Mouse (Mus musculus): Measurements from ENCODE around the gene Capns2. TPM values are rescaled to one million over a fixed set of nuclear protein-coding genes. Genes with fewer than 3 reads are reported as not detected.
"Not testable (repeated sequence)": the region's sequence is repeated elsewhere in the genome, so short reads cannot be mapped to it uniquely, and the experiment has no call there.

Gene Capns2
- polyA plus RNA-seq, 1 experiment from 2014 or later = 0.29 TPM

DNA sequence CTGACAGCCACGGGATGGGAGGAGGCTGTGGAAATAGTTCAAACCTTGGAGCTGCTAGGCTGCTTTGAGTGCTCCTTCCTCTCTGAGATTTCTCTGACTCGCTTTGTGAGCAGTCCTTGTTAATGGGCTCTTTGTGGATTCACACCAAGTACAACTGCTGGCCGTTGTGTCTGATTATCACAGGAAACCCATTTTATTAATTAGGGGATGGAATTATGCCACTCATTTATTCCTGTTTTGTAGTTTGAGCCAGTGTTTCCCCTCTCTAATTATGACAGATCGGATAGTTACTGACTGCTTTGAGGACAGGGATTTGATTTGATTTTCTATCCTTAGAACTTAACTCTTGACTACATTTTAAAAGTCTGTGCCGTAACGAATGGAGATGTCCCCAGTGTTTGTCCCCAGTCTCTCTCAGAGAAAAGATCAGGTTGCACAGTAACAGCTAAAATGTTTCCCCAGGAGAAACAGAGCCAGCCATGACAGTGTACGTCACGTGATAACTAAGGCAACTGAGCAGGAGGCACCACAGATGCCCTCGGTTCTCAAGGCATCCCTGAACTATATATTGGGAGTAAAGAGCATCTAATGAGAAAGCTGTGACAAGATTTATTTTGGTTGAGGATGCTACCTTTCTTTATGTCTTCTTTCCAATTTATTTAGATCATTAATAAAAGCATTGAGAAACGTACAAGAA lies 29.0 kb upstream of the Capns2 start:
- Histone ChIP-seq H3K27me3 (ENCODE audit: control insufficient read depth, insufficient read depth, low read length) (no peaks in the 10 kb centered on the region), H3K4me2 (ENCODE audit: low read length) (no peak overlapping the region), H3K4me3 (replicated peaks; ENCODE audit: low read depth, low read length) (no peak overlapping the region), H3K9ac (replicated peaks; ENCODE audit: low read length) (no peak overlapping the region), H3K9me3 (ENCODE audit: control insufficient read depth, low read length) (no peaks in the 10 kb centered on the region), H3K4me1 (ENCODE audit: control insufficient read depth, insufficient read depth, low read length) (0 out of 2 replicates have a peak, but pooled peaks cover 2% of the 10 kb centered on the region), H3K36me3 (ENCODE audit: control insufficient read depth, insufficient read depth, low read length) (no peaks in the 10 kb centered on the region), H3K27ac (replicated peaks; ENCODE audit: low read depth, low read length) (no peak overlapping the region)
- ATAC-seq (ENCODE audit: low FRiP score, low TSS enrichment) (no peak), DNase-seq (peak; percentile 9)
- 72% methylated on average over 10 of the region's 10 CpGs for WGBS

GRCm38 (mm10) chr8:92875795-92876194 lies 25.4 kb upstream of the Capns2 start:
- no peak overlapping the region for H3K27ac ChIP-seq (replicated peaks; ENCODE audit: low read depth, low read length)
- no peaks in the 10 kb centered on the region for H3K4me1 ChIP-seq (ENCODE audit: control insufficient read depth, insufficient read depth, low read length)
- H3K27me3 ChIP-seq (ENCODE audit: control insufficient read depth, insufficient read depth, low read length) = no peaks in the 10 kb centered on the region
- H3K9me3 ChIP-seq (ENCODE audit: control insufficient read depth, low read length) = no peaks in the 10 kb centered on the region
- H3K9ac ChIP-seq (replicated peaks; ENCODE audit: low read length) = no peak overlapping the region
- ATAC-seq (ENCODE audit: low FRiP score, low TSS enrichment) = no peak
- DNase-seq = no peak
- no peaks in the 10 kb centered on the region for H3K36me3 ChIP-seq (ENCODE audit: control insufficient read depth, insufficient read depth, low read length)
- WGBS = 70% methylated on average over 10 of the region's 10 CpGs
- H3K4me3 ChIP-seq (replicated peaks; ENCODE audit: low read depth, low read length) = no peak overlapping the region
- no peak overlapping the region for H3K4me2 ChIP-seq (ENCODE audit: low read length)

GRCm38 (mm10) chr8:92881247-92881646 lies 20.0 kb upstream of the Capns2 start:
- 81% methylated on average over 4 of the region's 4 CpGs for WGBS
- ATAC-seq (ENCODE audit: low FRiP score, low TSS enrichment) (no peak), DNase-seq (no peak)
- no peaks in the 10 kb centered on the region for H3K36me3 ChIP-seq (ENCODE audit: control insufficient read depth, insufficient read depth, low read length)
- H3K9me3 ChIP-seq (ENCODE audit: control insufficient read depth, low read length) = no peaks in the 10 kb centered on the region
- H3K4me2 ChIP-seq (ENCODE audit: low read length) = no peak overlapping the region
- no peak overlapping the region for H3K4me3 ChIP-seq (replicated peaks; ENCODE audit: low read depth, low read length)
- H3K4me1 ChIP-seq (ENCODE audit: control insufficient read depth, insufficient read depth, low read length) = no peaks in the 10 kb centered on the region
- H3K27me3 ChIP-seq (ENCODE audit: control insufficient read depth, insufficient read depth, low read length) = no peaks in the 10 kb centered on the region
- no peak overlapping the region for H3K27ac ChIP-seq (replicated peaks; ENCODE audit: low read depth, low read length)
- no peak overlapping the region for H3K9ac ChIP-seq (replicated peaks; ENCODE audit: low read length)

DNA sequence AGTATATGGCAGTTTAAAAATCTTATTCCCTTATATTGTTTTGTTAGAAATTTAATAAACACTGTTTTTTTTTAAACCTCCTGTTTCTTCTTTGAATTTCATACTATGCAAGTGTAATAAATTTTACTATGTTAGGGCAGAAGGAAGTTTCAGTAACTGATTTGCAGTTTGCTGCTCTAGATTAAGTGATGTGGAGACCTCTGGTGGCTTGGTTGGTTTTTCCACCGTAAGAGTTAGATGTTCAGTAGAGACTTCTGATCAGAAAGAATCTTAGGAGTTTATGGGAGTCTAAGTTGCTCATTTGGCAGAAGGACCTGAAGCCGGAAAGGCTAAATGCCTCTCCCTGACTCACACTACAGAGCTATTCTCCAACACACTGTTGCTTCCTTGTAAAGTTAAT lies 17.4 kb upstream of the Capns2 start:
- ATAC-seq (ENCODE audit: low FRiP score, low TSS enrichment) = no peak
- no peaks in the 10 kb centered on the region for H3K27me3 ChIP-seq (ENCODE audit: control insufficient read depth, insufficient read depth, low read length)
- no peaks in the 10 kb centered on the region for H3K36me3 ChIP-seq (ENCODE audit: control insufficient read depth, insufficient read depth, low read length)
- H3K4me1 ChIP-seq (ENCODE audit: control insufficient read depth, insufficient read depth, low read length) = no peaks in the 10 kb centered on the region
- peak; percentile 46 for DNase-seq
- H3K9me3 ChIP-seq (ENCODE audit: control insufficient read depth, low read length) = no peaks in the 10 kb centered on the region
- no peak overlapping the region for H3K9ac ChIP-seq (replicated peaks; ENCODE audit: low read length)
- no peak overlapping the region for H3K4me2 ChIP-seq (ENCODE audit: low read length)
- H3K4me3 ChIP-seq (replicated peaks; ENCODE audit: low read depth, low read length) = no peak overlapping the region
- H3K27ac ChIP-seq (replicated peaks; ENCODE audit: low read depth, low read length) = no peak overlapping the region
- 85% methylated on average over 2 of the region's 2 CpGs for WGBS

- H3K9me3 ChIP-seq (ENCODE audit: control insufficient read depth, low read length); H3K27me3 ChIP-seq (ENCODE audit: control insufficient read depth, insufficient read depth, low read length); H3K36me3 ChIP-seq (ENCODE audit: control insufficient read depth, insufficient read depth, low read length); H3K9ac ChIP-seq (replicated peaks; ENCODE audit: low read length); H3K4me3 ChIP-seq (replicated peaks; ENCODE audit: low read depth, low read length); H3K27ac ChIP-seq (replicated peaks; ENCODE audit: low read depth, low read length); H3K4me2 ChIP-seq (ENCODE audit: low read length); ATAC-seq (ENCODE audit: low FRiP score, low TSS enrichment); H3K4me1 ChIP-seq (ENCODE audit: control insufficient read depth, insufficient read depth, low read length): not testable (repeated sequence)
- 81% methylated on average over 3 of the region's 3 CpGs for WGBS
- DNase-seq = peak; percentile 8
These were observed 9.0 kb upstream of the Capns2 start for GRCm38 (mm10) chr8:92892216-92892615.

- no peak overlapping the region for H3K9ac ChIP-seq (replicated peaks; ENCODE audit: low read length)
- no peaks in the 10 kb centered on the region for H3K9me3 ChIP-seq (ENCODE audit: control insufficient read depth, low read length)
- no peak for DNase-seq
- 76% methylated on average over 2 of the region's 2 CpGs for WGBS
- no peaks in the 10 kb centered on the region for H3K27me3 ChIP-seq (ENCODE audit: control insufficient read depth, insufficient read depth, low read length)
- H3K4me2 ChIP-seq (ENCODE audit: low read length) = no peak overlapping the region
- no peak overlapping the region for H3K4me3 ChIP-seq (replicated peaks; ENCODE audit: low read depth, low read length)
- H3K36me3 ChIP-seq (ENCODE audit: control insufficient read depth, insufficient read depth, low read length) = no peaks in the 10 kb centered on the region
- no peak overlapping the region for H3K27ac ChIP-seq (replicated peaks; ENCODE audit: low read depth, low read length)
- no peaks in the 10 kb centered on the region for H3K4me1 ChIP-seq (ENCODE audit: control insufficient read depth, insufficient read depth, low read length)
- no peak for ATAC-seq (ENCODE audit: low FRiP score, low TSS enrichment)
These were observed 7.3 kb upstream of the Capns2 start for GRCm38 (mm10) chr8:92893870-92894269.

DNA sequence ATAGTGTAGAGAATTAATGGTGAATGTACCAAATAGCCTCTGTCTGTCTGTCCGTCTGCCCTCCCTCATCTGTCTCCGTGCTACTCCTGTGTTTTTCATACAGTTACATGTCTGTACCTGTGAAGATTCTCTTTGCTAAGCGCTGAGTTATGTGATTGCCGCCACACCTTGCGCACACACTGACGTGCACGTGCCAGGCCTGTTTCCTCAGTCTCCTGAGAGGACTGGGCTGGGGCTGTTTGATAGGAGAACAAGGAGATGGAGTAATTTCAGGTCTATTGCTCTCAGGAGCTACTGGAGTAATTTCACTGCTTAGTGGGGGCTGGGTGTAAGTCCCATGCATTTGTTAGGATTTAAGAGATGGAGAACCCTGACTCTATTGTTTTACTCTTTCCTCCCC lies 6.2 kb upstream of the Capns2 start:
- Histone ChIP-seq H3K4me2 (ENCODE audit: low read length) (no peak overlapping the region), H3K4me1 (ENCODE audit: control insufficient read depth, insufficient read depth, low read length) (no peaks in the 10 kb centered on the region), H3K27me3 (ENCODE audit: control insufficient read depth, insufficient read depth, low read length) (no peaks in the 10 kb centered on the region), H3K9me3 (ENCODE audit: control insufficient read depth, low read length) (no peaks in the 10 kb centered on the region), H3K36me3 (ENCODE audit: control insufficient read depth, insufficient read depth, low read length) (no peaks in the 10 kb centered on the region), H3K9ac (replicated peaks; ENCODE audit: low read length) (no peak overlapping the region), H3K4me3 (replicated peaks; ENCODE audit: low read depth, low read length) (no peak overlapping the region), H3K27ac (replicated peaks; ENCODE audit: low read depth, low read length) (no peak overlapping the region)
- ATAC-seq (ENCODE audit: low FRiP score, low TSS enrichment) (no peak), DNase-seq (no peak)
- 91% methylated on average over 7 of the region's 7 CpGs for WGBS

GRCm38 (mm10) chr8:92896056-92896455 lies 5.2 kb upstream of the Capns2 start:
- Histone ChIP-seq H3K4me1 (ENCODE audit: control insufficient read depth, insufficient read depth, low read length) (no peaks in the 10 kb centered on the region), H3K27me3 (ENCODE audit: control insufficient read depth, insufficient read depth, low read length) (no peaks in the 10 kb centered on the region), H3K9ac (replicated peaks; ENCODE audit: low read length) (no peak overlapping the region), H3K4me3 (replicated peaks; ENCODE audit: low read depth, low read length) (no peak overlapping the region), H3K27ac (replicated peaks; ENCODE audit: low read depth, low read length) (no peak overlapping the region), H3K36me3 (ENCODE audit: control insufficient read depth, insufficient read depth, low read length) (no peaks in the 10 kb centered on the region), H3K4me2 (ENCODE audit: low read length) (no peak overlapping the region), H3K9me3 (ENCODE audit: control insufficient read depth, low read length) (no peaks in the 10 kb centered on the region)
- ATAC-seq (ENCODE audit: low FRiP score, low TSS enrichment) = no peak
- no peak for DNase-seq
- 75% methylated on average over 1 of the region's 1 CpGs for WGBS

DNA sequence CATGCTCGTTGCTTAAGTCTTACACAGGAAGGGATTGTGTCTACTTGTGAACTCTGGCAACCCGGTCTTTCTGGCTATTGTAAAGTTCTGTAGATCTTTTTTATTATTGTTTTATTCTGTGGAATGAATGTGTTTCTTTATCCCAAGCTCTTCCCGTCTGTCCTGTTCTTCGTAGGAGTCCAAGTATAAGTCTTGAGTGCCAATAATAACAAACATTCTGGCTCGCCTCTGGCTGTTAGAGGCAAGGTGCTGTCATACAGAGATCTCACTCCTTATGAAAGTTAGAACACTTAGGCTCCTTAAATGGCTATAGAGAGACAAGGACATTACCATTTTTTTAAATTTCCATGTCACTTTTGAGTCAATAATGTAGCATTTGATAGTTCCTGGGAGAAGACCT lies 4.6 kb upstream of the Capns2 start:
- ATAC-seq (ENCODE audit: low FRiP score, low TSS enrichment) (no peak), DNase-seq (no peak)
- WGBS = 82% methylated on average over 5 of the region's 5 CpGs

More for the DNA sequence above, 4.6 kb upstream of the Capns2 start:
- Histone ChIP-seq H3K4me3 (replicated peaks; ENCODE audit: low read depth, low read length) (no peak overlapping the region), H3K9me3 (ENCODE audit: control insufficient read depth, low read length) (no peaks in the 10 kb centered on the region), H3K36me3 (ENCODE audit: control insufficient read depth, insufficient read depth, low read length) (no peaks in the 10 kb centered on the region), H3K4me1 (ENCODE audit: control insufficient read depth, insufficient read depth, low read length) (no peaks in the 10 kb centered on the region), H3K9ac (replicated peaks; ENCODE audit: low read length) (no peak overlapping the region), H3K4me2 (ENCODE audit: low read length) (no peak overlapping the region), H3K27me3 (ENCODE audit: control insufficient read depth, insufficient read depth, low read length) (no peaks in the 10 kb centered on the region), H3K27ac (replicated peaks; ENCODE audit: low read depth, low read length) (no peak overlapping the region)

Data from midbrain, embryonic 14.5 days (tissue).